Mouse (Mus musculus): ENCODE results near the gene Pcnx2. TPM values are rescaled to one million over a fixed set of nuclear protein-coding genes. Genes with fewer than 3 reads are reported as not detected.
A peak's percentile ranks its signal among the peaks of the same experiment; 100 is the strongest.

Gene Pcnx2
- polyA plus RNA-seq, 1 experiment from 2014 or later, result 5.6 TPM

DNA sequence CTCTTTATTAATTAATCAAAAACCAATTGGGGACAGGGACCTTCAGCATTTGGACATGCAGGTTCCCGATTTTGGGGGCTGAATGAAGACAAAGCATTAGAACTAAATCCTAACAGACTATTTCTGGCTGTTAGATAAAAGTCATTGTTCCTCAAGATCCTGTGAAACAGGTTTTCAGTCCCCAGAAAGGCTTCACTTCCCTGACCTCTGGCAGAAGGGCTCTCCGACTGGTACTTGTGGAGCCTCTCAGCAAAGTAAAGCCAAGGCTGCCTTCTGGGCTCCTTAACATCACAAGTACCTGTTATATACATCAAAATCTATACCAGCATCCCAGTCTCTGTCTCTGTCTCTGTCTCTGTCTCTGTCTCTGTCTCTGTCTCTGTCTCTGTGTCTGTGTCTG is 7.2 kb upstream of the Pcnx2 start:
- Histone ChIP-seq H3K27ac (ENCODE audit: low read length) (no peak overlapping the region), H3K4me1 (replicated peaks; ENCODE audit: control insufficient read depth, insufficient read depth, low read length) (peaks cover 5% of the 10 kb centered on the region), H3K27me3 (replicated peaks; ENCODE audit: control insufficient read depth, insufficient read depth, low read length) (peaks cover 20% of the 10 kb centered on the region), H3K4me2 (ENCODE audit: low read length) (no peak overlapping the region), H3K9me3 (ENCODE audit: control insufficient read depth, low read length) (0 out of 2 replicates have a peak, but pooled peaks cover 3% of the 10 kb centered on the region), H3K9ac (replicated peaks; ENCODE audit: low read depth, low read length) (no peak overlapping the region), H3K36me3 (ENCODE audit: control insufficient read depth, insufficient read depth) (no peaks in the 10 kb centered on the region), H3K4me3 (replicated peaks; ENCODE audit: low read length) (no peak overlapping the region)
- WGBS, result 76% methylated on average over 2 of the region's 2 CpGs
- ATAC-seq, result no peak

DNA sequence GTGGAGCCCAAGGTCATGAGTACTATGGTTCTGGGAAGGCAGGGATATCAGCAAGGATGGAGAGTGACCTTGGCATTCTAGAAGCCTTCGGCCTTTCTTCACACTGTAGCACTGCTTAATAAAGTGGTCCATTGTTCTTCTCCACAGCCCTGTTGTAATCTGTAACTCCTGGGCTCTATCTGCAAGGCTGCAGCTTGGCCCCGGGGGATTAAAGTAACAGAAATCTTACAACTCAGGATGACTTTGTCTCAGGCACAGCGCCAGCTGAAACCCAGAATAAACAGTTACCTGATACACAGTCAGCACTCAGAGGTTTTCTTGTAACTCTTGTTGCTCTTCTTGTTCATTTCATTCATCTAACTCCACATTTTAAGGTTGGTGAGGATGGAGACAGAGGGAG is 4.4 kb upstream of the Pcnx2 start:
- Histone ChIP-seq H3K36me3 (ENCODE audit: control insufficient read depth, insufficient read depth) (no peaks in the 10 kb centered on the region), H3K4me3 (replicated peaks; ENCODE audit: low read length) (no peak overlapping the region), H3K27ac (ENCODE audit: low read length) (no peak overlapping the region), H3K4me2 (ENCODE audit: low read length) (no peak overlapping the region), H3K9ac (replicated peaks; ENCODE audit: low read depth, low read length) (no peak overlapping the region), H3K9me3 (ENCODE audit: control insufficient read depth, low read length) (0 out of 2 replicates have a peak, but pooled peaks cover 3% of the 10 kb centered on the region), H3K27me3 (replicated peaks; ENCODE audit: control insufficient read depth, insufficient read depth, low read length) (no peaks in the 10 kb centered on the region; the same call in 1 of the 2 replicates), H3K4me1 (replicated peaks; ENCODE audit: control insufficient read depth, insufficient read depth, low read length) (peaks cover 6% of the 10 kb centered on the region)
- WGBS, result 49% methylated on average over 3 of the region's 3 CpGs
- no peak for ATAC-seq

DNA sequence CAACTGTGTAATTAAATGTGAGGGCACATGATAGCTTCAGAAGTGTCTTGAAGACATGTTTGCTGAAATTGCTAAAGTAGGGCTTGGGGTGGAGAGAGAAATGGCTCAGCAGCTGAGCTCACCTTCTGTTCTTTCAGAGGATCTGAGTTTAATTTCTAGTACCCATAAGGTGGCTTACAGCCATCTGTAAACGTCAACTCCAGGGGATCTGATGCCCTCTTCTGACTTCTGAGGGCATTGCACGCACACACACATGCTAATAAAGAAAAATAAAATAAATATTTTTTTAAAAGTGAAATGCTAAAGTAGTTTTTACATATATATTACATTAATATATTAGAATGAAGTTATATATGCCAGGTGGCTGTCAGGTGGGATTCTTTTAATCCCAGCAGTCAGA is 3.0 kb upstream of the Pcnx2 start:
- H3K4me3 ChIP-seq (replicated peaks; ENCODE audit: low read length), result no peak overlapping the region
- H3K9me3 ChIP-seq (ENCODE audit: control insufficient read depth, low read length), result no peaks in the 10 kb centered on the region
- no peak overlapping the region for H3K4me2 ChIP-seq (ENCODE audit: low read length)
- peaks cover 15% of the 10 kb centered on the region for H3K4me1 ChIP-seq (replicated peaks; ENCODE audit: control insufficient read depth, insufficient read depth, low read length)
- H3K27me3 ChIP-seq (replicated peaks; ENCODE audit: control insufficient read depth, insufficient read depth, low read length), result no peaks in the 10 kb centered on the region
- no peak overlapping the region for H3K27ac ChIP-seq (ENCODE audit: low read length)
- 25% methylated on average over 2 of the region's 2 CpGs for WGBS
- no peak overlapping the region for H3K9ac ChIP-seq (replicated peaks; ENCODE audit: low read depth, low read length)
- no peaks in the 10 kb centered on the region for H3K36me3 ChIP-seq (ENCODE audit: control insufficient read depth, insufficient read depth)
- ATAC-seq, result no peak

DNA sequence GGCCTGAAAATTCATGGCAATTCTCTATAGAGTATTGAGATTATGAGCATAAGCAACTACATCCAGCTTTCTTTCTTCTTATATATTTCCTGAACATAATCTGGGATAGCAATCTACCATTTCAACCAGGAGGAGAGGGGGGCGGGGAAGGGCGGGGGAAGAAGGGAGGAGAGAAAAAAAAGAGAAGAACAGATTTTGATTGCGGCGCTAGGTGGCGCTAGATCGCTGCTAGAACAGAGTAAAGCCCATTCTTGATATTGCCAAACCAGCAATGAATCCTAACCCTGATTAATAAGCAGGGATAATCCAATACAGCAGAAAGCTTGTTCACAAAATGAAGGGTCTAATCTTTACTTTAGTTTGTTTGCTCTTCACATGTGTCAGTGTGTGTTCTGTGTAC is 782 bp upstream of the Pcnx2 start:
- no peak overlapping the region; the same call in 1 of the 2 replicates for H3K9ac ChIP-seq (replicated peaks; ENCODE audit: low read depth, low read length)
- peaks cover 15% of the 10 kb centered on the region for H3K4me1 ChIP-seq (replicated peaks; ENCODE audit: control insufficient read depth, insufficient read depth, low read length)
- ATAC-seq, result peak; percentile 45; the same call in 1 of the 2 replicates
- WGBS, result under 1% methylated on average over 6 of the region's 6 CpGs
- H3K4me3 ChIP-seq (replicated peaks; ENCODE audit: low read length), result peak overlapping the region; percentile 62
- no peaks in the 10 kb centered on the region for H3K27me3 ChIP-seq (replicated peaks; ENCODE audit: control insufficient read depth, insufficient read depth, low read length)
- no peaks in the 10 kb centered on the region for H3K9me3 ChIP-seq (ENCODE audit: control insufficient read depth, low read length)
- H3K27ac ChIP-seq (ENCODE audit: low read length), result peak overlapping the region; percentile 34; the same call in 1 of the 2 replicates
- H3K4me2 ChIP-seq (ENCODE audit: low read length), result peak overlapping the region; percentile 66
- no peaks in the 10 kb centered on the region for H3K36me3 ChIP-seq (ENCODE audit: control insufficient read depth, insufficient read depth)

DNA sequence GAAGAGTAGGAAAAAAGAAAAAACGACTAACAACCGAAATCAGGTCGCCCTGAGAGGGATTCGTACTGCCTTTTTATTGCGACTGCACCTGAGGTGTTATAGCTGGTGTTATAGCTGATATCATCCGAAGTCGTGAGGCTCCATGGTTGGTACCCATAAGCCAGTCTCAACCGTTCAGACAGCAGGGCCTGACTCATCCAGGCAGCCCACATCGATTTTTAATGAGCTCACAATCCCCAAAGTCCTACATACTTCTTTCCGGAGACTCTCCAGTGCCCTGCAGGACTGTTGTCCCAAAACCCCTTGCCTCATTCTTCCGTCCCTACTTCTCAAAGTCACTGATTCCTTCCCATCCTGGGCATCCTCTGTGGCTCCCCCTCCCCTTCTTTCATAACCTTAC is 729 bp downstream of the Pcnx2 start:
- Histone ChIP-seq H3K9me3 (ENCODE audit: control insufficient read depth, low read length) (no peaks in the 10 kb centered on the region), H3K27me3 (replicated peaks; ENCODE audit: control insufficient read depth, insufficient read depth, low read length) (no peaks in the 10 kb centered on the region), H3K4me3 (replicated peaks; ENCODE audit: low read length) (peak overlapping the region; percentile 62), H3K27ac (ENCODE audit: low read length) (no peak overlapping the region), H3K4me2 (ENCODE audit: low read length) (peak overlapping the region; percentile 66), H3K4me1 (replicated peaks; ENCODE audit: control insufficient read depth, insufficient read depth, low read length) (peaks cover 15% of the 10 kb centered on the region), H3K9ac (replicated peaks; ENCODE audit: low read depth, low read length) (peak overlapping the region; percentile 33; the same call in 1 of the 2 replicates), H3K36me3 (ENCODE audit: control insufficient read depth, insufficient read depth) (no peaks in the 10 kb centered on the region)
- ATAC-seq, result no peak
- 64% methylated on average over 11 of the region's 11 CpGs for WGBS

DNA sequence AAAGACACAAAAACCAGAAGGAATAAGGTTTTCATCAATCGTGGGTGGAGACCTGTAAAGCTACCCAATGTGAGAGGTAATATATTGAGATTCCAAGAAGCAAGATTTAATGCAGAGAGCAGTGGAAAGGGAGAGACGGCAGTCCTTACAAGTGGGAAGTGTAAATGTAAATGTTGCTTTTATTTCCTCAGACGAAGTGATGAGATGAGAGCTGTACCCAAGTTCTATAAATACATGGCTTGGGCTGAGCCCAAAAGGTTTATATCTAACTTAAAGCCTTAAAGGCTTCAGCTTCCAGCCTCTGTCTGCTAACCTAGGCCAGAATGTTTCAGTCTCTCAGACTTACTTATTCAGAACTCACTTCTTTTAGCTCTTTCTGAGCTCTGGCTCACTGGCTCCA is 8.2 kb downstream of the Pcnx2 start:
- H3K27me3 ChIP-seq (replicated peaks; ENCODE audit: control insufficient read depth, insufficient read depth, low read length), result no peaks in the 10 kb centered on the region
- no peak overlapping the region for H3K4me3 ChIP-seq (replicated peaks; ENCODE audit: low read length)
- peaks cover 6% of the 10 kb centered on the region for H3K36me3 ChIP-seq (ENCODE audit: control insufficient read depth, insufficient read depth)
- H3K9ac ChIP-seq (replicated peaks; ENCODE audit: low read depth, low read length), result no peak overlapping the region
- no peak overlapping the region for H3K27ac ChIP-seq (ENCODE audit: low read length)
- ATAC-seq, result no peak
- H3K9me3 ChIP-seq (ENCODE audit: control insufficient read depth, low read length), result no peaks in the 10 kb centered on the region
- no peak overlapping the region for H3K4me2 ChIP-seq (ENCODE audit: low read length)
- 73% methylated on average over 3 of the region's 3 CpGs for WGBS
- H3K4me1 ChIP-seq (replicated peaks; ENCODE audit: control insufficient read depth, insufficient read depth, low read length), result no peaks in the 10 kb centered on the region

DNA sequence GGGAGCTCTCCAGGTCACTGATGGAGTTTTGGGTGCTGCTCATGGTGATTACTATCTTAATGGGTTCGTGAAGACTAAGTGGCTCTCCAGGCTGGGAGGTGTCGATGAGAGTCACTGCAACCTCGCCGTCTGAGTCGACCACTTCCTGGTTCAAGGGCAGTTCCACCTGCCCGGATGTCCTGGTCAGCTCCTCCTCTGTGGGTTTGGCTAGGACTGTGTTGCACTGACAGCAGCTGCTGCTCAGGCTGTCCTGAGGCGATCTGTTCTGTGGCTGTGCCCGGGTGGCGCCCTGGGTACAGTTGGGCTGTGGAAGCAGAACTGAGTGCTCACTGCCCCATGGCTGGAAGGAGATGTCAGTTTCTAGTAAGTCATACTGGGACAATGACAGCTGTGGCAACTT is 10.6 kb downstream of the Pcnx2 start:
- no peak overlapping the region for H3K4me2 ChIP-seq (ENCODE audit: low read length)
- WGBS, result 92% methylated on average over 9 of the region's 9 CpGs
- no peaks in the 10 kb centered on the region for H3K4me1 ChIP-seq (replicated peaks; ENCODE audit: control insufficient read depth, insufficient read depth, low read length)
- H3K9me3 ChIP-seq (ENCODE audit: control insufficient read depth, low read length), result no peaks in the 10 kb centered on the region
- no peak overlapping the region for H3K27ac ChIP-seq (ENCODE audit: low read length)
- no peaks in the 10 kb centered on the region for H3K27me3 ChIP-seq (replicated peaks; ENCODE audit: control insufficient read depth, insufficient read depth, low read length)
- no peak overlapping the region for H3K9ac ChIP-seq (replicated peaks; ENCODE audit: low read depth, low read length)
- peaks cover 6% of the 10 kb centered on the region for H3K36me3 ChIP-seq (ENCODE audit: control insufficient read depth, insufficient read depth)
- no peak for ATAC-seq
- H3K4me3 ChIP-seq (replicated peaks; ENCODE audit: low read length), result no peak overlapping the region

DNA sequence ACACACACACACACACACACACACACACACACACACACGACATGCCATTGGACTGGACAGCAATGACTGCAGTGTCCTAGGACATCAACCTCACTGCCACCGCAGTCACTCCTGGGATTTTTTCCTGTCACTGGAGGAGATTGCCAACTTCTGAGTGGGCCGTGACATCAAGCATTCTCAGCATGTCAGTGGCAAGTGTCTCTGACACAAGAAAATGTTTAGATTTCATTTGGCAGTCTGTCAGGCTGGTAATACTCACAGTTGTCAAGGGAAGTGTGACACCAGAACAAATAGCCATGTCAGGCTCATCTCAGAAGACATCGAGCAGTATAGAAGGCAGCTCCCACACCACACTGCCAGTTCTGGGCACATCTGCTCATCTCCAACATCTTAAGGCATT is 17.7 kb downstream of the Pcnx2 start:
- Histone ChIP-seq H3K4me3 (replicated peaks; ENCODE audit: low read length) (no peak overlapping the region), H3K4me1 (replicated peaks; ENCODE audit: control insufficient read depth, insufficient read depth, low read length) (no peaks in the 10 kb centered on the region), H3K27ac (ENCODE audit: low read length) (no peak overlapping the region), H3K9me3 (ENCODE audit: control insufficient read depth, low read length) (no peaks in the 10 kb centered on the region), H3K4me2 (ENCODE audit: low read length) (no peak overlapping the region), H3K27me3 (replicated peaks; ENCODE audit: control insufficient read depth, insufficient read depth, low read length) (no peaks in the 10 kb centered on the region), H3K9ac (replicated peaks; ENCODE audit: low read depth, low read length) (no peak overlapping the region), H3K36me3 (ENCODE audit: control insufficient read depth, insufficient read depth) (no peaks in the 10 kb centered on the region; the same call in 1 of the 2 replicates)
- ATAC-seq, result no peak
- WGBS, result 81% methylated on average over 4 of the region's 4 CpGs

- ATAC-seq, result no peak
- Histone ChIP-seq H3K27ac (ENCODE audit: low read length) (no peak overlapping the region), H3K4me2 (ENCODE audit: low read length) (no peak overlapping the region), H3K27me3 (replicated peaks; ENCODE audit: control insufficient read depth, insufficient read depth, low read length) (no peaks in the 10 kb centered on the region), H3K9me3 (ENCODE audit: control insufficient read depth, low read length) (no peaks in the 10 kb centered on the region), H3K9ac (replicated peaks; ENCODE audit: low read depth, low read length) (no peak overlapping the region), H3K36me3 (ENCODE audit: control insufficient read depth, insufficient read depth) (no peaks in the 10 kb centered on the region), H3K4me1 (replicated peaks; ENCODE audit: control insufficient read depth, insufficient read depth, low read length) (peaks cover 13% of the 10 kb centered on the region; the same call in 1 of the 2 replicates), H3K4me3 (replicated peaks; ENCODE audit: low read length) (no peak overlapping the region)
- WGBS, result 87% methylated on average over 2 of the region's 2 CpGs
Observed at GRCm38 (mm10) chr8:125873250-125873534, 24.9 kb downstream of the Pcnx2 start.

Data from forebrain, embryonic 16.5 days (tissue).